Mouse (Mus musculus) heart, postnatal 25 days (tissue): ENCODE measurements around the gene Epha4. TPM values are rescaled to one million over a fixed set of nuclear protein-coding genes. Genes with fewer than 3 reads are reported as not detected.
A peak's percentile ranks its signal among the peaks of the same experiment; 100 is the strongest.

Experiments
- DNase-seq: peaks from one replicate; pipeline ENCODE4 v3.0.0; 2022; ENCODE audit warnings: low spot score
- intact Hi-C: fragments of 180-260 bp; cut with DNase I; formaldehyde crosslinking; loops from one replicate; pipeline ENCODE4 v1.15.1; 2025
- total RNA-seq, 2 experiments: library from RNA; stranded (reverse); gene quantifications; 2 replicates each; pipeline ENCODE4 v1.2.3; 2021

Gene Epha4
- total RNA-seq, 2 experiments from 2014 or later: 27.4 to 28.7 TPM

DNA sequence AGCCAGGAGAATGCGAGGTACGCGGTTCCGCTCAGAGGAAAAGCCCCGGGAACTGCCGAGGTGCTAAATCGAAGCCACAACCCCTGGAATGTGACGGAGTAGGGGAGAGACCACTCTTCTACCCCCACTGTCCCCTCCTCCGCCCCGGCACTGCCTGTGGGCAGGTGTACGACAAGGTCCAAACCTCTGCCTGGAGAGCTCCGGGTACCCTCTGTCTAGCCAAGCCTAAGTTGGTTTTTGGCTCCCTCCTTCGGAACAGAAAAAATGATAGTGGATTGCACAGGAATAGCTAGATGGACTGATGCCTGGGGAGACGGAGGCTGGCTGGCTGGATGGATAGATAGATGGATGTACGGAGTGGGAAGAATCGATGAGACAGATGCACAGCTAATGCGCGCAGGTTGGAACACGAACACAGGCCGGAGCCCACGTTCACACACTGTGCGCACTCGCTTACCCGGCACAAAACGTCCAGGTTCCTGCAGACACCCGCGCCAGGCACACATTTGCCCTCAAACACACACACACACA lies 1.4 kb downstream of the Epha4 start:
- DNase-seq: peak; percentile 31
- intact Hi-C loops: loop anchor here (5.0 to 10.0 kb wide), 5 partner anchors 71 to 1469 kb away; no protein-coding TSS in a partner anchor

DNA sequence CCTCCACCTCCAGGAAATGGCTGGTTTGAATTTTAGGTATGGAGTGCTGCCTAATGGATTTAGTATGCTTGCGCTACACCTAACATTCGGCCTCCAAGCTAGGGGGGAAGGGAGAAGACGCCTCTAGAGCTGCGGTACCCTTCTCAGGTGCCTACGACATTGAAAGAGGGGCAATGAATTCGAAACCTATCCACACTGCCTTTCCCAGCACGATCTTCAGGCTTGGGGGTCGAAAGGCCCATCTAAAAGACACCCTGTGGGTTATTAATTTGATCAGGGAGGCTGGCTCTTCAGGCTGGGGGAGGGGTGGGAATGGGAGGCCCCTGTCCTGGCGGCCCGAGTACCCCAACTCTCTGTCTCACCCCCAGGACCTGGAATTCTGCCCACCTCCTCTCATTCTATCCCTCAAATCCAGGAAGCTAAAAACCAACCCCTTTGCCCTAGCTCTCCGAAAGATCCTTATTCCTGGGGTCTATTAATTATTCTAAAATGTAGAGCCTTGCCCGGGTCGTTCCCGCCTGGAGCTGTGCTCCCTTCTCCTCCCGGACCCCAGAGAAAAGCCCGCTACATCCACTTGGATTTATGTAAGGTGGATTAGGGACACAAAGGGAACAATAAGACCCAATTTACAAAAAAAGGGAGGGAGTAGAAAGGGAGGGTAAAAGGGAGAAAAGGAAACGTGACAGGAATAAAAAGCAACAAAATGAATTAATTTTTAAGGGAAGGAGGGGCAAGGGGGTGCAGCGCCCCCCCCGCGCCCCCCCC lies 2.3 kb downstream of the Epha4 start:
- no peak for DNase-seq
- intact Hi-C loops: loop anchor here (5.0 to 10.0 kb wide), 5 partner anchors 70 to 1468 kb away; no protein-coding TSS in a partner anchor

DNA sequence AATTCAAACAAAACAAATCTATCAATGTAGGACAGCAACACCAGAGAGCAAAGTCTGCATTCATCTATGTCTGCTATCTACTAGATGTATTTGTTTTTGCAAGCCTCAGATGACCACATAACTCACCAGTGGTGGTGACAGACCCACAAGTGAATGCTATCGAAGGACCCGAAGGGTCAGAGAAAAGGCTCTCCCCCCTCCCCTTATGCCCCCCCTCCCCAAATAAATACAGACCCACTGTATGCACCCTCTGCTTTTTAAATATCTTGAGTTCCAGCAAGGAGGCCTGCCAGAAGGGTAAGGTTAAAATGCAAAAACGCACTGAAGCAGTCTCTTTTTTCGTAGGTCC lies 2.9 kb downstream of the Epha4 start:
- intact Hi-C loops: loop anchor here (5.0 to 10.0 kb wide), 5 partner anchors 70 to 1467 kb away; no protein-coding TSS in a partner anchor
- DNase-seq: no peak

DNA sequence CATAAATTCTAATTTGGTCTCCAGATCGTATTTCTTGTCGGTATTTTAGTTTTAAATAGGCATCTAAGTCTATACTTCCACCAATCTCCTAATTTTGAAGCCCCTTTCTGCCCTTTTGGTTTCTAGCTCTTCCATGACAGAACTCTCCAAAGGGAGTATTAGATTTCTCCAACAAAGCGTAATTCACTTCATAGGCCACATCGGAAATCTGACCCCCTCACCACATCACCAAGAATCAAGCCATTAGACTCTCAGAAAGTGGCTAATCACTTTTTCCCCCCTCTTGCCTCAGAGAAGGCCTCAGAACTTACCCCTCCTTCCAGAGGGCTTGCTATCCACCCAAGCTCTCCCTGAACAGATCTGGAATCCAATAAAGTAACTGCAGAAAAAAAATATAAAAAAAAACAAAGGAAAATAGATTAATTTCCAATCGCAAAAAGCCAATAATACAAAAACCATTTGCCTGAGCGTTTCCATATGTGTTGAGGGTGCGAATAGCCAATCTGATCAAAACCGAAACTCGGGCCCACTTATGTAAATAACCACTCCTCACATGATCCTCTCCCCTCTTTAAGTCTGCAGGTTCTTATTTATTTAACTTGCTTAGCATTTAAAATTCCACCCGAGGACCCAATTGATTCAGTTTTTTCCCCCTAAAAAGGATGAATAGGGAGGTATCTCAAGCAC lies 3.4 kb downstream of the Epha4 start:
- no peak for DNase-seq
- intact Hi-C loops: loop anchor here (5.0 to 10.0 kb wide), 5 partner anchors 69 to 1467 kb away; no protein-coding TSS in a partner anchor

DNA sequence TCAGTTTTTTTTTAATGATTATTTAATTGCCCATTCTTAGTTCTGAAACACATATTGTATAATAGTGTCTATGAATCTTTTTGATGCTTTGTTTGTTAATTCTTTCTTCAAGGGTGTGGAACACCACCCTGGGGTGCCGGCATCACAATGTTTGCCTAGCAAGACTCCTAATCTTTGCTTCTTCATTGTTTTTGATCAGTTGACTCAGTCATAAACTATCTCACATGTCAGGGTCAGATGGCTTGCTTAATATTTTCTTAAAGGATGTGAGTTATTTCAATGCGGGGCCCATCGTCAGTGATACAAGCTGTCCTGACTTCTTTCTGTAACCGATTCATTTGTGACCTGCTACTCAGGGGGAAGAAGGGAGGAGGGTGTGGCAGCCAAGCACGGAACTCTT lies 4.3 kb downstream of the Epha4 start:
- intact Hi-C loops: loop anchor here (5.0 to 10.0 kb wide), 5 partner anchors 68 to 1466 kb away; no protein-coding TSS in a partner anchor
- no peak for DNase-seq

DNA sequence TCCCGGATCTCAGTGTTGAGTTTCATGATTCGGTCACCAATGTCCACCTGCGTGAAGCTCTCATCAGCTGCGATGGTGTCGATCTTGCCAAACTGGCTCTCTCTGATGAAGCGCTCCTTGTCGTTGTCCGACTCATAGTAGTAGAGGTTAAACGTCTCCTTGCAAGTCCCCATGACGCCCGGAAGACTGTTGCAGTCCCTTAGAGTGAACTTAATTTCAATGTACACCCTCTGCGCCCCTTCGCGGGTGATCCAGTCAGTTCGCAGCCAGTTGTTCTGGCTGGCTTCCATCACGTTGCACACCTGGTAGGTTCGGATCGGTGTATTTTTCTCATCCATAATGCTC lies 8.1 kb downstream of the Epha4 start:
- intact Hi-C loops: no loop called here
- DNase-seq: no peak

DNA sequence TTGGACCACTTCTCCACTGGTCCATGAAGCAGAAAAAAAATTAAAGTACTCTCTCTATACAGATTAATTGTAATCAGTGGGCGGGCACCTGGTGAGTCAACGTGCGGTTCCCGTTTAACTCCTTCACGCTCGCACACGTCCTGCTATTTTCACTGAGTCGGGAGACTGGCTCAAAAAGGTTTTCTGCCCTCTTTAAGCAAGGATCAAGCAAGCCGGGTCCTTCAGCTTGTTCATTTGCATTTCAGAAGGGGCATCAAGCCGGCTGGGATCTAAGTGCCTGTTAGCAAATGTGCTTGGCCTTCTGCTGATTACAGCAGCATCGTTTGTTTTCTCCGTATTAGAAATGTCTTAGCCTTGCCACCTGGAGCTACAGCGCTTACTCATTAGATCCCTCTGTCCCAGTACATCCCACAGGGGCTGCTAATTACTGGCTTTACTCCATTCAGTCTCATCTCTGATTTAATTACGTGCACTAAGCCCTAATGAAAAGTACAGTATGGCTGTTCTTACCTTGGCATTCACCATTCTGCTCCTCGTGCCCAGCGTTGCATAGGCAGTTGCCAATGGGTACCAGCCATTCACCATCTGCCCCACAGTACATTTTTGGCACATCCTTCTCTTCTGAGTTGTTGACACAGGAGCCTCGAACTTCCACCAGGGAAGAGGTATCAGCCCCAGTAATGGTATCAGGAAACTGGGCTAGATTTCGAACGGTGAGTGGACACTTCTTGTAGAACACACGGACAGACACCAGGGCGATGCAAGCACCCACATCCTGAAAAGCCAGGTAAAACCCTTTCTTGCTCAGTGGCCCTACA lies 8.6 kb downstream of the Epha4 start:
- no peak for DNase-seq
- intact Hi-C loops: no loop called here

DNA sequence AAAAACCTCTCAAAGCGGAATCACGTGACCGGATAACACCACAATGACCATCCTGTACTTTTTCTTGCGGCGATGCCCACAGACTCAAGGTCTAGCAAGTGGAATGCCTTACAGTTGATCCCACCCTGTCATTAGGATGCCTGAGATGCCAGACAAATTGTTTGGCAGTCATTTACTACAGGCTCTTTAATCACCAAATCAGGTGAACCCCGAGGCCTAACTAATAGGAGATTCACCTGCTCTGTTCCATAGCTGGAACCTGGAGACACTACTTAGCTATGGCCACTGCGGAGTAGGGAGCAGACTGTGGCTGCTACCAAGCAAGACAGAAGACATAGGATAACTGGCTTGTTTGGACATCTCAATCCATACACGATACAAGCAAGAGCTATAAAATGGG lies 9.6 kb downstream of the Epha4 start:
- intact Hi-C loops: no loop called here
- DNase-seq: no peak

DNA sequence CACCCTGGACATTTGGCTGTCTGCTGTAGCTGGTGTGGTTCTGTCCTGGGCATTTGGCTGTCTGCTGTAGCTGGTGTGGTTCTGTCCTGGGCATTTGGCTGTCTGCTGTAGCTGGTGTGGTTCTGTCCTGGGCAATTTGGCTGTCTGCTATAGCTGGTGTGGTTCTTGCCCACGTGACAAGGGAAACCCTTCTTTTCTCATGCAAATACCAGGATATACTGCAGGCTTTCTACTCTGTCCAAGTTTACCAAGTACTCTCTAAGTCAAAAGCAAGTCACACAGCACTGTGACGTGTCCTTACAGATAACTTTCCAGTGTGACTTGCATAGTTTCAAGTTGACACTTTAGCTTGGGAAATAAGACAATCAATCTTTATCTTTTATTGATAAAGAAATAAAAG lies 10.1 kb downstream of the Epha4 start:
- no peak for DNase-seq
- intact Hi-C loops: no loop called here

DNA sequence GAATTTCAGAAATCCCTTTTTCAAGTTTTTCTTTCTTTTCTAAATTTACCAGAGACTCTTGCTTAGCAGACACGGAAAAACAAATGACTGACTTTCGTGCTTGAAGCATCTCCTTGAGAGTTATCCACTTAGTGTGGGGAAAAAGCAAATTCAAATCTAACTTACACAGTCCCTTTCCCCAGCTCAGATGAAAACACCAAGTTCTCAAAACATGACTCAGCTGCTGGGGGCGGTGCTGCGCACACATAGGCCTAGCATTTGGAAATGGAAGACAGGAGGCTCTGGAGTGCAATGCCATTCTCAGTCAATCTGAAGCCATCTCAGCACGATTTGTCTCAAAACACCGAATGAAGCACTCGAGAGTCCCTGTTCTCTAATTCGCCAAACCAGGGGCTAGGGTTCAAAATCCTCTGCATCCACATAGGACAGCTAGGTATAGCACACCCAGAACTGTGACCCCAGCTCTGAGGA lies 11.1 kb downstream of the Epha4 start:
- intact Hi-C loops: no loop called here
- no peak for DNase-seq

DNA sequence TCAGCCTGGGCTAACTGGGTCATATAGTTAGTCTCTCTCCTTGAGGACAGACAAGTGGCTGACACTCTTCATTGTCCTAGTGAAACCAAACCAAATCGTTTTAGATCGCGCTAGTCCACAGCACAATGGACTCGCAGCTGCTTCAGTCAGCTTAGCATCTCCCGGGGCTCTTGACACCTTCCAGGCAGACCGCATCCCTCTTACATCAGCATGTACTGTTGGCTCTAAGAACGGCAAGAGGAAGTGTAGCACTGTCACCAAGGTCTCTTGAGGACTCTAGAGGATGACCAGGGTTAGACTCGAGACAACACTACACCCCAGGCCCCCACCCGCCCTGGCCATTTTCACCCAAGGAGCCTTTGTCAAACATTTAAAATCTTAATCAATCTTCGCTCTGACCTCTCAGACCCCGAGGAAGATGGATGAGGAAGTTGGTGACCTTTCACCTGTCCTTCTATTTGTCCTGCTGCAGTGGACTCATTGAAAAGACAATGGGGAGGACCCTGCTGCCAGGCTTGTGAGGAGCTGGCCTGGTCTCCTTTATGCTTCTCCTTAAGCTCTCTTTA lies 12.3 kb downstream of the Epha4 start:
- DNase-seq: no peak
- intact Hi-C loops: no loop called here

DNA sequence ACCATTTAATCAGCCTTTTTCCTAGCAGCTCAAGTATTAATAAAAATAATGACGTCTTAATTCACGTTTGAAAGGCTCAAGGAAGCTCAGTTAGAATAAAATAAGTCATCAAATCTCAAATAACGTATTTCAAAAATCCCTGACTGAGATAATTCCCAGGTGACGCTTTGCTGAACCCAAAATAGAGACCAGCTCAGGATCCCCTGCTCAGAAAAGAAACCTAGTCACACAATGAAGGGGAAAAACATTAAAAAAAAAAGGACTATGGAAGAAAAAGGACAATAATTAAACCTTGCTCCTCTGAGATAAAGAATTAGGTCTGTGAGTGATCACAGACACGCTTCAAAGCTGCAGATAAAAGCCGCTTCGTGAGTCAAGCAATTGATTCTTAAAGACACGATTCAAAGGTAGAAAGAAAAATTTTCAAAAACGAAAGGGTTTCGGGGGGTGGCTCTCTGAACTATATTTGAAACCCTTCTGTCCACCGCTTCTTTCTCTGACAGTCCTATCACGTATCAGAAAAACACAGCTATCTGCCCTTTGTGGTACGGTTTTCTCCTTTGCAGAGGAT lies 13.4 kb downstream of the Epha4 start:
- intact Hi-C loops: no loop called here
- DNase-seq: no peak

DNA sequence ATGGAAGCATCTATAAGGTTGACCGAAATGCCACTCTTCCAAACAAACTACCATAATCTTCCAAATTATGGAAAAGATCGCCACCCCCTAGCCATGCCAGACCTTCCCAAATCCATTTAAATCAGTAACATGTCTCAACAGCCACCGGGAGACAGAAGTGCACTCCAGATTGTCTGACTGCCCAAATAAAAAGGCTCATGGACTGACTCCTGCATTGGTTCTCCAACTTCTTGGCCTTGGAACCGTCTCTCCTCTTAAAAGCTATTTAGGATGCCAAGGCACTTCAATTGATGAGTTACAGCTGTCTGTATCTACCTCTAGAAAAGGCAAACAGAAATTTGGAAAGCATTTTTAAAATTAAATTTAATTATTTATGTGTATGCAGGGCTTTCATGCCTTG lies 17.4 kb downstream of the Epha4 start:
- intact Hi-C loops: no loop called here
- no peak for DNase-seq

DNA sequence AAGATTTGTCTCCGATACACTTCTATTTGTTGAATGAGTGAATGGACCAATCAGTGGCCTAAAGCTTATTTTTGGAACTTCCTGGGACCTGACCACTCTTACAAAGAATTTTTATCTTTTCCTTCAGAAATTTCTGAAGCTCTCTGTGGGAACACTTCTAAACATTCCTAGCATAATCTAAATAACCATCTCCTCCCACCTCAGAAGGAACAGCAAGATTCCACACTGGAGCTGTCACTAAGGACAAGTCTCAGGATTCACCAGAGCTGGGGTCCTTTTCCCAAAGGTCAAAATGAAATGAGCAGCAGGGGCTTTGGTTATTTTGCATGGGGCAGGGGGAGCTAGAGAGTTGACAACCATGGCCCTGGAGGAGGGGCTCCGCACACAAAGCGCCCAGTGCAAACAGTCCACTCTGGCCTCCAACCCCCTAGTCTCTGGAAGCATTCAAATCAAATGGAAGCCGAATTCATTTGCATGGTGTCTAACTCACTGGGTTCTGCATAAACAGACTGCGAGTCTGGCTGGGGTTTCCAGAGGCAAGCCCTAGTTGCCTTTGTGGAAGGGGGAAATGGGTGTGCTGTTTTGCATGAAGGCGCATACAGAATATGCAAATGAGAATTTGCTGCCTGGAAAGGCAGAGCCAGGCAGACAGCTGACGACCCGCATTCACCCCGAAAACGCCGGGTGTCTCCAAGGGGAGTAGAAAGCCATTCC lies 18.3 kb downstream of the Epha4 start:
- no peak for DNase-seq
- intact Hi-C loops: no loop called here

DNA sequence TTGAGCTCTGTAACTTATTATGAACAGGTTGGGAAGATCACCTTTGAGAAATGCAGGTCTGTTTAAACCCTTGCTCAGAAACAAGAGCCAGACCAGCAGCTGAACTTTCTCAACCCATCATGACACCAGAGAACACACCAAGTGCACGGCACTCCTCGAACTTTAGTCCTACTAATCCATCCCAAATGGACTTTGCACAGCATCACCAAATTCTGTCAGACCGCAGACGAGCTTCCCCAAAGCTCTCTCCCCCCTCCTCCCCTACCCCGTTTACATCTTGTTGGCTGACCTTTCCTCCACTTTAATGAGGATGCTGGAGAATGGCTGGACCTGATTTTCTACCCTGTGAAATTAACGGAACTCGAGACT lies 19.1 kb downstream of the Epha4 start:
- intact Hi-C loops: no loop called here

DNA sequence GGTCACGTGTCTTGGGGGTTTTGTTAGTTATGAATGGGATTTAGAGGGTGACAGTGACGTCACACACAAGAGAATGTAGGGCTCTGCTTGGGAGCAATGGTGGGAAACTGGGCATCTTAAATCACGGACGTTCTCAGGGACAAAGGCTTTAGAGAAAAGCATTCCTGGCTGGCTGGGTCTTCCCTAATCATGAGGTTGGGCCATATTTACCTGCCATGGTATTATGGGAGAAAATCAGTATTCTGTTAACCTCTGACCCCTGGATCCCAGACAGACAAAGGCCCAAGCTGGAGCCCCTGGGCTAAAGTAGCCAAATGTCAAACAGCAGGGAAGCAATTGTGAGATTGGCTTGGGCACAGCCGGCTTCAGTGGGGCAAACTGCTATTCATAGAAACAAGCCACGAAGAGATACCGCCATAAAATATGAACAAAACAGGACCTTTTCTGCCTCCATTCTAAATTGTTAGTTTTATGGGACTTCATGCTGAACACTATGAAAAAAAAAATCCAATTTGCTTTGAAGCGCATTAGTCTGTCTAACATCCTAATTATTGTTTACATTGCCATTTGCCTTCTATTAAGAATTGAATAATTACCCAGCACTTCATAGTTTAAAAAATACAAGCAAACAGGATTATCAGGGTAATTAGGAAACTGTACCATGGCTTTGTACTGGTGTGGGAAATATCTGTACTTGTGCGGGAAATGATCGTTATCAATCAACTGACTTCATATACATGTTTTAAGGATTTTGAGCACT lies 19.7 kb downstream of the Epha4 start:
- no peak for DNase-seq
- intact Hi-C loops: no loop called here

More for the DNA sequence above, 19.1 kb downstream of the Epha4 start:
- DNase-seq: no peak

DNA sequence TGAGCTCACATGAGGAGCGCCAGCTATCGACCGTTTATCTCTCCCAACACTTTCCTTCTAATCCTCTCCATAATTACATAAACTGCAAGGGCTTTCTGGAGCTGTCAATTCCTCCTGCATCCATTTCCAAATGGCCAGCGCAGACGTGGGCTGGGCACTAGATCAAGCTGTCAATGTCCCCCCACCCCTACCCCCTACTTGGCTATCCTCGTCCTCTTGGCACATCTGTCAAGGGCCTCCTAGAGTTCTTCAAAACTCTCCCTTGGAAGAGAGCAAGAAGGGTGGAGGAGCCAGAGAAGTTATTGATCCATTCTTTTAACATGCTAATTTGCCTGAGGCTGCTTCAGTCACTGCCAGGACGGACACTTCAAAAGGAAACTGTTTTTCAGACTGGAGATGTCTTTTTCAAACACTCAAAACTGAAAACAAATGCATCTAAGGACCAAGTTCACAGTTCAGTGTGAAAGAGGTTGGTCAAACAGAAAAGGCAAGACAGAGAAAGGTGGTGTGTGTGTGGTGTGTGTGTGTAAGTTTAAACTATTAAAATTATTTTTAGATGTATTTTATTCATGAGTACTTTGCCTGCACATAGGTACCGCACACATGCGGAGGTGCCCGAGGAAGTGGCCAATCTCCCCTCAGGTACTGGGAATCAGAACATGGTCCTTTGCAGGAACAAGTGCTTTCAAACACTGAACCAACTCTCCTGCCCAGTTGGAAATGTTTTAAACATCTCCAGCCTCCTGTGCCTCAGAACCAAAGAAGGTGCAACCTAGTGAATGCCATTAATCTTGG lies 20.9 kb downstream of the Epha4 start:
- intact Hi-C loops: no loop called here
- no peak for DNase-seq

DNA sequence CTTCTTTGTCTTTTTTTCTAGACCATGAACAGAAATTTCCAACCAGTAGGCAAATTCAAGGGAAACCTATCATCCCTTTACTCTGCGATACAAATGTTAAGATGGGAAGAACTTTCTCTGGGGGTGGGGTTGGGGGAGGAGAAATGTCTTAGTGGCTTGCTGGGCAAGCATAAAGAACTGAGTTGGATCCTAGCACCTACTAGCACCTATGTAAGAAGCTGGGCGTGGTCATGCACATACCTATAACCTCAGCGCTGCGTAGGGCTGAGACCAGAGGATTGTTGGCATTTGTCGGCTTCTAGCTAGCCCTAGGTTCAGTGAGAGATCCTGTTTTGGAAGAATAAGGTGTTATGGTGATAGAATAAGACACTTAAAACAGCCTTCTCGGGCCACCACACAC lies 24.7 kb downstream of the Epha4 start:
- no peak for DNase-seq
- intact Hi-C loops: no loop called here
